Mouse (Mus musculus) liver, embryonic 14 days (tissue): ENCODE data around the gene Acvr1. TPM values are rescaled to one million over a fixed set of nuclear protein-coding genes. Genes with fewer than 3 reads are reported as not detected.

Experiments used
- polyA plus RNA-seq: library from polyadenylated mRNA; depleted of rRNA; stranded (reverse); fragments of >200 nt; gene quantifications from 2 replicates; pipeline ENCODE4 v1.2.3, GENCODE M21; 2012; rRNA removed

The Acvr1 gene
- 3.5 and 4.4 TPM in 2 replicates for polyA plus RNA-seq

GRCm38 (mm10) chr2:58567066-58567810 lies at the start of gene Acvr1, which contains the start of gene Upp2:
Gene Acvr1 (minus strand): TSS chr2:58567157.
Gene Upp2 (plus strand): TSS chr2:58567298.

GRCm38 (mm10) chr2:58469816-58470215 lies 97.1 kb downstream of the Acvr1 start, which contains the start of gene Gm17409:
Gene Gm17409 (plus strand): TSS chr2:58470116.

GRCm38 (mm10) chr2:58357414-58358131 lies 209.4 kb downstream of the Acvr1 start, which contains the start of gene Acvr1c:
Gene Acvr1c (minus strand): TSS chr2:58357895.

Other genes with a start within 250 kb of the Acvr1 start
- 0.01 TPM in 2 replicates for gene Acvr1c, start 209.3 kb downstream of the Acvr1 start, polyA plus RNA-seq
- not detected in 2 replicates for gene Gm17409, start 97.0 kb downstream of the Acvr1 start, polyA plus RNA-seq
- gene Upp2, start 141 bp upstream of the Acvr1 start, polyA plus RNA-seq, result 1.3 and 1.5 TPM in 2 replicates